Comparison of ENCODE assay signal across 7 mouse cellular contexts in genomic region chr11:51446711-51447425, GRCm38 (mm10).
A peak's percentile ranks its signal among the peaks of the same experiment; 100 is the strongest.
DNase-seq lines count a peak whose midpoint lies in the region; ATAC-seq and TF ChIP-seq lines count a peak whose summit lies in the region.

No protein-coding gene starts in this region.

- 37% methylated on average over 6 of the region's 6 CpGs for WGBS in embryonic facial prominence, embryonic 14.5 days
- WGBS in liver, embryonic 14.5 days (ENCODE audit: insufficient replicate concordance), result 36% methylated on average over 6 of the region's 6 CpGs
- WGBS in small intestine, adult 2 months, result 35% methylated on average over 6 of the region's 6 CpGs

- no peaks in the 10 kb centered on the region for H3K27me3 ChIP-seq in embryonic facial prominence, embryonic 14.5 days (replicated peaks; ENCODE audit: control insufficient read depth, insufficient read depth, low read length)
- H3K27me3 ChIP-seq in liver, embryonic 14.5 days (ENCODE audit: control insufficient read depth, insufficient read depth, low read length), result no peaks in the 10 kb centered on the region
- no peaks in the 10 kb centered on the region for H3K27me3 ChIP-seq in small intestine, adult 2 months (ENCODE audit: control insufficient read depth, insufficient read depth, low read length)

- H3K4me2 ChIP-seq in embryonic facial prominence, embryonic 14.5 days (ENCODE audit: low read depth, low read length), result no peak overlapping the region
- no peak overlapping the region for H3K4me2 ChIP-seq in liver, embryonic 14.5 days (ENCODE audit: low read depth)

- no peak overlapping the region for H3K27ac ChIP-seq in embryonic facial prominence, embryonic 14.5 days (replicated peaks; ENCODE audit: low read depth, low read length)
- H3K27ac ChIP-seq in liver, embryonic 14.5 days, result peak overlapping the region; percentile 34
- H3K27ac ChIP-seq in small intestine, adult 2 months (ENCODE audit: insufficient read depth, low read depth, low read length), result no peak overlapping the region

- no peak for ATAC-seq in embryonic facial prominence, embryonic 14.5 days (ENCODE audit: low read depth)
- peak; percentile 61 for ATAC-seq in liver, embryonic 14.5 days (ENCODE audit: insufficient read depth)

- H3K4me1 ChIP-seq in embryonic facial prominence, embryonic 14.5 days (ENCODE audit: control insufficient read depth, insufficient read depth, low read length), result 0 out of 2 replicates have a peak, but pooled peaks cover 9% of the 10 kb centered on the region
- peaks cover 37 to 43% of the 10 kb centered on the region in 2 experiments for H3K4me1 ChIP-seq in liver, embryonic 14.5 days (replicated peaks; ENCODE audit: control insufficient read depth in 2 of 2, insufficient read depth in 2 of 2, low read length in 1 of 2)
- H3K4me1 ChIP-seq in small intestine, adult 2 months (ENCODE audit: control insufficient read depth, insufficient read depth, insufficient read length, low read length), result no peaks in the 10 kb centered on the region

- no peak for TF ChIP-seq EP300 in liver, embryonic 14.5 days (IDR thresholded peaks at IDR 0.05; ENCODE audit: low read depth)

- H3K9me3 ChIP-seq in embryonic facial prominence, embryonic 14.5 days (ENCODE audit: control insufficient read depth, low read length), result no peaks in the 10 kb centered on the region
- H3K9me3 ChIP-seq in liver, embryonic 14.5 days (ENCODE audit: control insufficient read depth, low read length), result no peaks in the 10 kb centered on the region

- no peak overlapping the region for H3K4me3 ChIP-seq in embryonic facial prominence, embryonic 14.5 days (ENCODE audit: low read depth, low read length)
- no peak overlapping the region for H3K4me3 ChIP-seq in liver, embryonic 14.5 days (ENCODE audit: insufficient read depth in 1 of 2, low read depth in 2 of 2, low read length in 2 of 2)
- H3K4me3 ChIP-seq in small intestine, adult 2 months (ENCODE audit: low read depth, low read length), result no peak overlapping the region

- H3K36me3 ChIP-seq in embryonic facial prominence, embryonic 14.5 days (ENCODE audit: control insufficient read depth, insufficient read depth, low read length), result no peaks in the 10 kb centered on the region
- no peaks in the 10 kb centered on the region for H3K36me3 ChIP-seq in liver, embryonic 14.5 days (replicated peaks; ENCODE audit: control insufficient read depth, insufficient read depth, low read depth)
- no peaks in the 10 kb centered on the region for H3K36me3 ChIP-seq in small intestine, adult 2 months (ENCODE audit: control insufficient read depth, insufficient read depth, low read length)

- peak; percentile 87 for TF ChIP-seq CTCF in liver, embryonic 14.5 days (IDR thresholded peaks at IDR 0.05; ENCODE audit: low read depth)
- TF ChIP-seq CTCF in small intestine, adult 2 months (IDR thresholded peaks at IDR 0.05; ENCODE audit: extremely low read depth, insufficient read length, insufficient replicate concordance, low read depth, low read length), result peak; percentile 60; the same call in 1 of the 2 replicates

- H3K9ac ChIP-seq in embryonic facial prominence, embryonic 14.5 days (ENCODE audit: low read depth, low read length), result no peak overlapping the region
- H3K9ac ChIP-seq in liver, embryonic 14.5 days (replicated peaks), result no peak overlapping the region

- no peak for TF ChIP-seq POLR2A in small intestine, adult 2 months (IDR thresholded peaks at IDR 0.05; ENCODE audit: low read depth, low read length)

- DNase-seq in urinary bladder, postnatal 14 days (ENCODE audit: low spot score), result peak; percentile 42
- no peak for DNase-seq in urinary bladder, adult 2 months (ENCODE audit: low spot score)
- peak; percentile 75 to 83 for DNase-seq in adrenal gland, postnatal 36 days
- DNase-seq in embryonic facial prominence, embryonic 14.5 days (ENCODE audit: low spot score), result peak; percentile 62
- peak; percentile 51 for DNase-seq in kidney, adult 9 months
- peak in 2 of 3 experiments; percentile 36 to 50 for DNase-seq in liver, embryonic 14.5 days (ENCODE audit: low read depth in 3 of 3, low spot score in 3 of 3)
